Mouse (Mus musculus): ENCODE data around the gene Chpt1. TPM values are rescaled to one million over a fixed set of nuclear protein-coding genes. Genes with fewer than 3 reads are reported as not detected.
"Not testable (repeated sequence)": the region's sequence is repeated elsewhere in the genome, so short reads cannot be mapped to it uniquely, and the experiment has no call there.

Gene Chpt1
- polyA plus RNA-seq, 1 experiment = 8.4 TPM

GRCm38 (mm10) chr10:88494959-88495587 lies 8.8 kb downstream of the Chpt1 start:
- Histone ChIP-seq H3ac (ENCODE audit: control insufficient read depth, insufficient read length, low read depth) (no peak overlapping the region), H3K36me3 (ENCODE audit: control insufficient read depth, insufficient read depth) (no peaks in the 10 kb centered on the region), H3K79me3 (ENCODE audit: low read depth) (no peaks in the 10 kb centered on the region), H3K79me2 (ENCODE audit: control insufficient read depth, insufficient read depth) (no peaks in the 10 kb centered on the region), H3K27me3 (ENCODE audit: control insufficient read depth, insufficient read depth, insufficient read length) (no peaks in the 10 kb centered on the region), H3K4me3 (ENCODE audit: insufficient read depth, poor library complexity, severe bottlenecking) (no peak overlapping the region)
- TF ChIP-seq CTCF (IDR thresholded peaks at IDR 0.05; ENCODE audit: control insufficient read depth, insufficient read depth, insufficient read length) (no peak), USF1 (IDR thresholded peaks at IDR 0.05; ENCODE audit: low read depth) (no peak), MYOG (IDR thresholded peaks at IDR 0.05; ENCODE audit: control insufficient read depth, extremely low read depth, insufficient read length) (no peak), MAX (IDR thresholded peaks at IDR 0.05) (no peak), CEBPB (IDR thresholded peaks at IDR 0.05; ENCODE audit: low read depth) (no peak), MYOD1 (IDR thresholded peaks at IDR 0.05; ENCODE audit: control insufficient read depth, insufficient read length, low read depth) (no peak), FOSL1 (IDR thresholded peaks at IDR 0.05; ENCODE audit: insufficient read depth, low read length, poor library complexity, severe bottlenecking) (no peak)

DNA sequence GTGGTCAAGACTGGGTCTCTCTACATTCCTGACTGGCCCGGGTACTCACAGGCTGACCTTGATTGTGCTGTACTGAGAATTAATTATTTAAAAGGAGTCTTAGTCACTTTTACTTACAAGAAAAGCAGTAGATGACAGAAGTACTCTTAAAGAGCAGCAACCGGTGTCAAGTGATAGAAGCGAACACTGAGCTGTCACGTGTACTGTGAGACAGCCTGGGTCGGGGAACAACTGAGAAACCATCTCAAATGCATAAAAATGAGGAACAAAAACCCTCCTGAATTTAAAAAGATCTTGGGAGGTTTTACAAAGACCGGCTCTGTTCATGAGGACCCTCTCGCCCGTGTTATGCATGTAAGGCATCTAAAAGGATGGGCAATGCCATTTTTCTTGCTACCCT lies 11.2 kb downstream of the Chpt1 start:
- Histone ChIP-seq H3K27me3 (ENCODE audit: control insufficient read depth, insufficient read depth, insufficient read length) (no peaks in the 10 kb centered on the region), H3K79me3 (ENCODE audit: low read depth) (no peaks in the 10 kb centered on the region), H3K79me2 (ENCODE audit: control insufficient read depth, insufficient read depth) (no peaks in the 10 kb centered on the region), H3ac (ENCODE audit: control insufficient read depth, insufficient read length, low read depth) (no peak overlapping the region), H3K36me3 (ENCODE audit: control insufficient read depth, insufficient read depth) (no peaks in the 10 kb centered on the region), H3K4me3 (ENCODE audit: insufficient read depth, poor library complexity, severe bottlenecking) (no peak overlapping the region)
- TF ChIP-seq MYOD1 (IDR thresholded peaks at IDR 0.05; ENCODE audit: control insufficient read depth, insufficient read length, low read depth) (no peak), MAX (IDR thresholded peaks at IDR 0.05) (no peak), FOSL1 (IDR thresholded peaks at IDR 0.05; ENCODE audit: insufficient read depth, low read length, poor library complexity, severe bottlenecking) (no peak), MYOG (IDR thresholded peaks at IDR 0.05; ENCODE audit: control insufficient read depth, extremely low read depth, insufficient read length) (no peak), CTCF (IDR thresholded peaks at IDR 0.05; ENCODE audit: control insufficient read depth, insufficient read depth, insufficient read length) (no peak), USF1 (IDR thresholded peaks at IDR 0.05; ENCODE audit: low read depth) (no peak), CEBPB (IDR thresholded peaks at IDR 0.05; ENCODE audit: low read depth) (no peak)

DNA sequence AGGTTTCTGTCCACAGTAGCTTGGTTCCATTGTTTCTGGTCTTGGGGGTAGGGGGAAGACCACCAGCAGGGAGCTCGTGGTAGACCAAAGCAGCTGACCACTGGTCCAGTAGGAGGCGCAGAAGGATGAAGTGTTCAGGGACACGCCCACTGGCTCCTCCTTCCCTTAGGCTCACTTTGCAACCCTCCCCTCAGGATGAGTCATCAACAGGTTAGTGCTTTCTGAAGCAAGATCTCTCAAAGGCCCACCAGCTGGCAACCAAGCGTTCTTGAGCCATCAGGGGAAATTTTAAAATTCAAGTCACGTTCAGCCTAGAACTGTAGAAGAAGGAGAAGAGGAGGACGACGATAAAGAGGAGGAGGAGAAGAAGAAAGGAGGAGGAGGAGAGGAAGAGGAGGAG lies 12.2 kb downstream of the Chpt1 start:
- H3ac ChIP-seq (ENCODE audit: control insufficient read depth, insufficient read length, low read depth) = no peak overlapping the region
- H3K27me3 ChIP-seq (ENCODE audit: control insufficient read depth, insufficient read depth, insufficient read length) = no peaks in the 10 kb centered on the region
- no peaks in the 10 kb centered on the region for H3K79me2 ChIP-seq (ENCODE audit: control insufficient read depth, insufficient read depth)
- H3K36me3 ChIP-seq (ENCODE audit: control insufficient read depth, insufficient read depth) = no peaks in the 10 kb centered on the region
- TF ChIP-seq USF1 (IDR thresholded peaks at IDR 0.05; ENCODE audit: low read depth) (no peak), FOSL1 (IDR thresholded peaks at IDR 0.05; ENCODE audit: insufficient read depth, low read length, poor library complexity, severe bottlenecking) (no peak), CEBPB (IDR thresholded peaks at IDR 0.05; ENCODE audit: low read depth) (no peak), CTCF (IDR thresholded peaks at IDR 0.05; ENCODE audit: control insufficient read depth, insufficient read depth, insufficient read length) (no peak), MAX (IDR thresholded peaks at IDR 0.05) (no peak), MYOG (IDR thresholded peaks at IDR 0.05; ENCODE audit: control insufficient read depth, extremely low read depth, insufficient read length) (no peak), MYOD1 (IDR thresholded peaks at IDR 0.05; ENCODE audit: control insufficient read depth, insufficient read length, low read depth) (no peak)
- no peak overlapping the region for H3K4me3 ChIP-seq (ENCODE audit: insufficient read depth, poor library complexity, severe bottlenecking)
- H3K79me3 ChIP-seq (ENCODE audit: low read depth) = no peaks in the 10 kb centered on the region

DNA sequence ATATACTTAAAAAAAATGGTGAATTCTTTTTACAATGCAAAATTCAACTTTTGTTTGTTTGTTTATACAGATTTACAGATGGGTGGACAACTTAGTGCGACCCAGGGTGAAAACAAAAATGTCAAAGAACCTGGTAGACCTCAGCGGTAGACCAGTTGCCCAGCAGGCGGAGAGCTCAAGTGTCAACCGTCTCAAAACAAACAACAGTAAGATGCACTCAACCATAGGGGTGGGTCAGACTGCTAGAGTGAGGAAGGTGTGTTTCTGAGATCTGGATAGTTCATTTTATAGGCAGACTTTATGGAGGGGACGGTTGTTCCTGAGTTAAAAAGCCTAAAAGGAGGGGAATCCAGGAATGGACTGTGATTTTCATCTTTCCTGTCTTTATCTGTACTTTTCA lies 15.2 kb downstream of the Chpt1 start:
- no peak overlapping the region for H3ac ChIP-seq (ENCODE audit: control insufficient read depth, insufficient read length, low read depth)
- no peak overlapping the region for H3K4me3 ChIP-seq (ENCODE audit: insufficient read depth, poor library complexity, severe bottlenecking)
- no peak for TF ChIP-seq FOSL1 (IDR thresholded peaks at IDR 0.05; ENCODE audit: insufficient read depth, low read length, poor library complexity, severe bottlenecking)
- H3K27me3 ChIP-seq (ENCODE audit: control insufficient read depth, insufficient read depth, insufficient read length) = no peaks in the 10 kb centered on the region
- no peaks in the 10 kb centered on the region for H3K79me2 ChIP-seq (ENCODE audit: control insufficient read depth, insufficient read depth)
- no peaks in the 10 kb centered on the region for H3K79me3 ChIP-seq (ENCODE audit: low read depth)
- no peaks in the 10 kb centered on the region for H3K36me3 ChIP-seq (ENCODE audit: control insufficient read depth, insufficient read depth)

GRCm38 (mm10) chr10:88482866-88483265 lies 21.0 kb downstream of the Chpt1 start:
- H3K4me3 ChIP-seq (ENCODE audit: insufficient read depth, poor library complexity, severe bottlenecking); H3K79me2 ChIP-seq (ENCODE audit: control insufficient read depth, insufficient read depth); H3ac ChIP-seq (ENCODE audit: control insufficient read depth, insufficient read length, low read depth); H3K79me3 ChIP-seq (ENCODE audit: low read depth); H3K36me3 ChIP-seq (ENCODE audit: control insufficient read depth, insufficient read depth); H3K27me3 ChIP-seq (ENCODE audit: control insufficient read depth, insufficient read depth, insufficient read length): not testable (repeated sequence)

DNA sequence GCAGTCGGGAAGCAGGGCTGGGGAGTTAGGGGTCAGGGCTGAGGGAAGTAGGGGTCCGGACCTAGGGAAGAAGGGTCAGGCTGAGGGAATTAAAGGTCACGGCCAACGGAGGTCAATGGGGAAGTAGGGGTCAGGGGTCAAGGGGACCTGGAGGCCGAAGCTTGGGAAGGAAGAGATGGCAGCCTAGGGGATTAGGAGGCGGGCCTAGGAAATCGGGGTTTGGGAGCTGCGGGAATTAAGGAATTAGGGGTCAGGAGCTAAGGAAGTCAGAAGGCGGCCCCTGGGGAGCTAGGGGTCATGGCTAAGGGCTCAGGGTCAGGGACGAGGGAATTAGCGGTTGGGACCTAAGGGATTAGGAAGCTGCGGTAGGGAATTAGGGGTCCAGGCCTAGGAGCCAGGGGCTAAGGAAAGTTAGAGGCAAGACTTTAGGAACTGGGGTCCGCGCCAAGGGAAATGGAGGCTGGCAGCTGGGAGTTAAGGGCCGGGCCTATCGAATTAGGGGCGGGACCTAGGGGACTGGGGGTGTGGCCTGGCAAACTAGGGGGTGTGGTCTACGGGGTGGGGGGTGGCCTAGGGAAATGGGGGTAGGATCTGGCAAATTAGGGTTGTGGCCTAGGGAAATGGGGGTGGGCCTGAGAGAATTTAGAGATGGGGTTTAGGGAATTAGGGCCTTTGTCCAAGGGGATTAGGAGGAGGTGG lies 43.6 kb downstream of the Chpt1 start:
- no peaks in the 10 kb centered on the region for H3K36me3 ChIP-seq (ENCODE audit: control insufficient read depth, insufficient read depth)
- H3K4me3 ChIP-seq (ENCODE audit: insufficient read depth, poor library complexity, severe bottlenecking) = no peak overlapping the region
- no peak overlapping the region for H3ac ChIP-seq (ENCODE audit: control insufficient read depth, insufficient read length, low read depth)
- TF ChIP-seq USF1 (IDR thresholded peaks at IDR 0.05; ENCODE audit: low read depth) (no peak), MAX (IDR thresholded peaks at IDR 0.05) (no peak), MYOG (IDR thresholded peaks at IDR 0.05; ENCODE audit: control insufficient read depth, extremely low read depth, insufficient read length) (no peak), FOSL1 (IDR thresholded peaks at IDR 0.05; ENCODE audit: insufficient read depth, low read length, poor library complexity, severe bottlenecking) (no peak), CEBPB (IDR thresholded peaks at IDR 0.05; ENCODE audit: low read depth) (no peak), CTCF (IDR thresholded peaks at IDR 0.05; ENCODE audit: control insufficient read depth, insufficient read depth, insufficient read length) (no peak), MYOD1 (IDR thresholded peaks at IDR 0.05; ENCODE audit: control insufficient read depth, insufficient read length, low read depth) (no peak)
- no peaks in the 10 kb centered on the region for H3K79me3 ChIP-seq (ENCODE audit: low read depth)
- H3K79me2 ChIP-seq (ENCODE audit: control insufficient read depth, insufficient read depth) = no peaks in the 10 kb centered on the region
- no peaks in the 10 kb centered on the region for H3K27me3 ChIP-seq (ENCODE audit: control insufficient read depth, insufficient read depth, insufficient read length)

Measured in C2C12 (cell line).